Comparison of ENCODE assay signal across 11 mouse cellular contexts in the genomic region with DNA sequence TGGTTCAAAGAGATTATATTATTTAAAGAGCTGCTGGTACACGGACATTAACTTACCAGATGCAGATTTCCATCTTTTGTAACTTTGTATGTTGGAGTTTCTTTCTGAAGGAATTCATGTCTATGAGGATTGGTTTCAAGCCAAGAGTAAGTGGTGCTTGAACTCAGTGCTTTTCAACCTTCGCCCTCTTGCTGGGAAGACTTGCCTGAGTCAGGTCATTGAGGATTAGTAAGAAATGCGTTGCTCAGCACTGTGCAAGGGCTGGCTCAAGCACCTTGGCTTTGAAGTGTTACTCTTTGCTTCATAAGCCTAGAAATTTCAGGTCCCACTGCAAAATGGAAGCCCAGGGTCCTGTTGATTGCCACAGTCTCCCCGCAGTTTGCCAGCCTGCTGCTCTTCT.
"Had no signal": no experiment of that assay in that cellular context is flagged by ENCODE, and none has a peak within 500 bp of the region (broad histone marks: within the 10 kb centered on the region; RNA-seq: fewer than 3 reads in every experiment).

No protein-coding gene starts in this region.

- DNase-seq: layer of hippocampus, adult 9-11 months; layer of hippocampus, postnatal 36 days; lung, adult 18-20 months had no signal

- H3K9ac ChIP-seq: hindbrain, embryonic 13.5 days; intestine, embryonic 15.5 days; limb, embryonic 15.5 days; liver, embryonic 14.5 days; midbrain, embryonic 13.5 days; neural tube, embryonic 15.5 days had no signal

- ATAC-seq: intestine, embryonic 15.5 days; midbrain, embryonic 13.5 days had no signal

- H3K4me1 ChIP-seq: hindbrain, embryonic 13.5 days; intestine, embryonic 15.5 days; limb, embryonic 15.5 days; midbrain, embryonic 13.5 days; neural tube, embryonic 15.5 days had no signal

- H3K9me3 ChIP-seq: hindbrain, embryonic 13.5 days; intestine, embryonic 15.5 days; limb, embryonic 15.5 days; midbrain, embryonic 13.5 days; neural tube, embryonic 15.5 days had no signal

- H3K4me2 ChIP-seq: hindbrain, embryonic 13.5 days; intestine, embryonic 15.5 days; limb, embryonic 15.5 days; midbrain, embryonic 13.5 days; neural tube, embryonic 15.5 days had no signal

- H3K4me3 ChIP-seq: hindbrain, embryonic 13.5 days; intestine, embryonic 15.5 days; limb, embryonic 15.5 days; midbrain, embryonic 13.5 days; myocyte; neural tube, embryonic 15.5 days had no signal

- H3K27ac ChIP-seq: hindbrain, embryonic 13.5 days; intestine, embryonic 15.5 days; limb, embryonic 15.5 days; liver, embryonic 14.5 days; midbrain, embryonic 13.5 days; neural tube, embryonic 15.5 days; stomach, postnatal 0 days had no signal

- H3K27me3 ChIP-seq: hindbrain, embryonic 13.5 days; intestine, embryonic 15.5 days; limb, embryonic 15.5 days; midbrain, embryonic 13.5 days; neural tube, embryonic 15.5 days had no signal

- H3K36me3 ChIP-seq: hindbrain, embryonic 13.5 days; intestine, embryonic 15.5 days; limb, embryonic 15.5 days; midbrain, embryonic 13.5 days; neural tube, embryonic 15.5 days had no signal
